Comparison of ENCODE assay signal across 25 mouse cellular contexts in the genomic region with DNA sequence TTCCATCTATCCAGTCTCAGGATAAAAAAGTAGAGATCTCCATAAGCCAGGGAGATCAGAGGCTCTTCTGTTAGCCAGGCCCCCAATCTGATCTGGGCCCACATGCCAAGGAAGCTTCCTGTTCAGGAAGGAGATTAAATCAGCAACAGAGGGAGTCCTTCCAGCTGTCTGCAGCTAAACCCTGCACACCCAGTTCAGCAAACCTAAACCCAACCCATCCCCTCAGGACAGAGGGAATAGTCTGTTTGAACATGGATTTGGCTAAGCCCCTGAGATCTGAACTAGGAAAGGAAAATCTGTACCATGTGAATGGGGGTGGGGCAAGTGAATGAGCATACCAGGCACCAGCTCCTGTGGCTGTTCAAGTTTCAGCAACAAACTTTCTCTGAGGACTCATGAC.
DNase-seq lines count a peak whose midpoint lies in the region; ATAC-seq and TF ChIP-seq lines count a peak whose summit lies in the region.
"Had no signal": no experiment of that assay in that cellular context is flagged by ENCODE, and none has a peak within 500 bp of the region (broad histone marks: within the 10 kb centered on the region; RNA-seq: fewer than 3 reads in every experiment).

No protein-coding gene starts in this region.

- TF ChIP-seq EP300 in stomach, postnatal 0 days (optimal IDR thresholded peaks at IDR 0.05): no peak

- 0 out of 2 replicates have a peak overlapping the region, but pooled peaks have one; percentile 30 for H3K27ac ChIP-seq in forebrain, embryonic 10.5 days
- no peak overlapping the region for H3K27ac ChIP-seq in forebrain, postnatal 0 days (ENCODE audit: low read depth, low read length)
- H3K27ac ChIP-seq in stomach, embryonic 14.5 days (ENCODE audit: low read length): no peak overlapping the region
- no peak overlapping the region for H3K27ac ChIP-seq in stomach, postnatal 0 days (replicated peaks)
- H3K27ac ChIP-seq in limb, embryonic 14.5 days (replicated peaks; ENCODE audit: low read depth, low read length): no peak overlapping the region; the same call in 1 of the 2 replicates
- H3K27ac ChIP-seq: heart, embryonic 15.5 days; kidney, embryonic 15.5 days; macrophage; midbrain, embryonic 15.5 days; neural tube, embryonic 12.5 days had no signal

- H3K9me3 ChIP-seq in forebrain, embryonic 10.5 days: no peaks in the 10 kb centered on the region
- H3K9me3 ChIP-seq in forebrain, postnatal 0 days (ENCODE audit: low read length): no peaks in the 10 kb centered on the region
- H3K9me3 ChIP-seq in stomach, embryonic 14.5 days (ENCODE audit: control insufficient read depth, low read depth, low read length): no peaks in the 10 kb centered on the region
- no peaks in the 10 kb centered on the region for H3K9me3 ChIP-seq in stomach, postnatal 0 days (ENCODE audit: control insufficient read depth, low read length)
- H3K9me3 ChIP-seq in limb, embryonic 14.5 days (ENCODE audit: control insufficient read depth, low read length): 0 out of 2 replicates have a peak, but pooled peaks cover 6% of the 10 kb centered on the region
- H3K9me3 ChIP-seq: heart, embryonic 15.5 days; kidney, embryonic 15.5 days; midbrain, embryonic 15.5 days had no signal

- H3K4me2 ChIP-seq in forebrain, postnatal 0 days (ENCODE audit: low read depth): no peak overlapping the region
- H3K4me2 ChIP-seq in stomach, embryonic 14.5 days (replicated peaks; ENCODE audit: low read depth, low read length): no peak overlapping the region
- no peak overlapping the region for H3K4me2 ChIP-seq in stomach, postnatal 0 days (replicated peaks; ENCODE audit: low read depth)
- no peak overlapping the region for H3K4me2 ChIP-seq in limb, embryonic 14.5 days (replicated peaks; ENCODE audit: low read depth, low read length, severe bottlenecking)
- H3K4me2 ChIP-seq: heart, embryonic 15.5 days; kidney, embryonic 15.5 days; liver, embryonic 11.5 days; midbrain, embryonic 15.5 days; neural tube, embryonic 12.5 days had no signal

- H3K4me1 ChIP-seq in forebrain, embryonic 10.5 days: no peaks in the 10 kb centered on the region
- H3K4me1 ChIP-seq in forebrain, postnatal 0 days (ENCODE audit: insufficient read depth): no peaks in the 10 kb centered on the region
- H3K4me1 ChIP-seq in stomach, embryonic 14.5 days (ENCODE audit: control insufficient read depth, insufficient read depth, low read length): no peaks in the 10 kb centered on the region
- no peaks in the 10 kb centered on the region for H3K4me1 ChIP-seq in stomach, postnatal 0 days (replicated peaks; ENCODE audit: control insufficient read depth, insufficient read depth)
- peaks cover 8% of the 10 kb centered on the region for H3K4me1 ChIP-seq in limb, embryonic 14.5 days (ENCODE audit: control insufficient read depth, insufficient read depth, low read length)
- H3K4me1 ChIP-seq: heart, embryonic 15.5 days; kidney, embryonic 15.5 days; midbrain, embryonic 15.5 days; neural tube, embryonic 12.5 days had no signal

- no peak for TF ChIP-seq CTCF in forebrain, postnatal 0 days (IDR thresholded peaks at IDR 0.05; ENCODE audit: low read depth)
- no peak for TF ChIP-seq CTCF in stomach, postnatal 0 days (IDR thresholded peaks at IDR 0.05; ENCODE audit: low read depth)

- no peaks in the 10 kb centered on the region for H3K36me3 ChIP-seq in forebrain, embryonic 10.5 days (replicated peaks)
- H3K36me3 ChIP-seq in forebrain, postnatal 0 days (ENCODE audit: insufficient read depth): no peaks in the 10 kb centered on the region
- H3K36me3 ChIP-seq in stomach, embryonic 14.5 days (ENCODE audit: control insufficient read depth, insufficient read depth, low read length): no peaks in the 10 kb centered on the region
- no peaks in the 10 kb centered on the region for H3K36me3 ChIP-seq in stomach, postnatal 0 days (ENCODE audit: control insufficient read depth, insufficient read depth, low read length)
- no peaks in the 10 kb centered on the region for H3K36me3 ChIP-seq in limb, embryonic 14.5 days (ENCODE audit: control insufficient read depth, insufficient read depth, low read length)
- H3K36me3 ChIP-seq: heart, embryonic 15.5 days; kidney, embryonic 15.5 days; neural tube, embryonic 12.5 days had no signal

- no peak overlapping the region for H3K9ac ChIP-seq in forebrain, postnatal 0 days
- H3K9ac ChIP-seq in stomach, embryonic 14.5 days (replicated peaks; ENCODE audit: low read depth, low read length): no peak overlapping the region
- no peak overlapping the region for H3K9ac ChIP-seq in stomach, postnatal 0 days (ENCODE audit: low read length)
- H3K9ac ChIP-seq in limb, embryonic 14.5 days (ENCODE audit: low read depth, low read length, severe bottlenecking): no peak overlapping the region
- H3K9ac ChIP-seq: heart, embryonic 15.5 days; kidney, embryonic 15.5 days; liver, postnatal 0 days; midbrain, embryonic 15.5 days; neural tube, embryonic 12.5 days had no signal

- H3K4me3 ChIP-seq in forebrain, embryonic 10.5 days: no peak overlapping the region
- H3K4me3 ChIP-seq in forebrain, postnatal 0 days (ENCODE audit: low read depth, low read length): no peak overlapping the region
- H3K4me3 ChIP-seq in stomach, embryonic 14.5 days (ENCODE audit: low read depth, low read length): no peak overlapping the region
- H3K4me3 ChIP-seq in stomach, postnatal 0 days (ENCODE audit: low read depth, low read length): no peak overlapping the region
- H3K4me3 ChIP-seq in limb, embryonic 14.5 days (replicated peaks; ENCODE audit: low read length): no peak overlapping the region
- H3K4me3 ChIP-seq: heart, embryonic 15.5 days; kidney, embryonic 15.5 days; midbrain, embryonic 15.5 days; neural tube, embryonic 12.5 days had no signal

- ATAC-seq in forebrain, postnatal 0 days: no peak
- 0 out of 2 replicates have a peak, but pooled peaks have one; percentile 73 for ATAC-seq in stomach, embryonic 14.5 days (ENCODE audit: insufficient number of reproducible peaks, insufficient read depth, low FRiP score, low read depth)
- ATAC-seq in stomach, postnatal 0 days (ENCODE audit: low FRiP score, low TSS enrichment): no peak
- peak; percentile 54; the same call in 1 of the 2 replicates for ATAC-seq in limb, embryonic 14.5 days (ENCODE audit: low FRiP score, low read depth)
- ATAC-seq: hindbrain, embryonic 16.5 days; liver, postnatal 0 days; lung, postnatal 0 days; midbrain, embryonic 15.5 days had no signal

- no peak for TF ChIP-seq POLR2A in limb, embryonic 14.5 days (IDR thresholded peaks at IDR 0.05; ENCODE audit: borderline replicate concordance, extremely low read depth, insufficient read depth, insufficient read length)

- H3K27me3 ChIP-seq in forebrain, embryonic 10.5 days (ENCODE audit: poor library complexity, severe bottlenecking): no peaks in the 10 kb centered on the region
- no peaks in the 10 kb centered on the region for H3K27me3 ChIP-seq in forebrain, postnatal 0 days (ENCODE audit: insufficient read depth, low read length)
- H3K27me3 ChIP-seq in stomach, embryonic 14.5 days (ENCODE audit: control insufficient read depth, insufficient read depth, low read length): no peaks in the 10 kb centered on the region
- no peaks in the 10 kb centered on the region for H3K27me3 ChIP-seq in stomach, postnatal 0 days (ENCODE audit: control insufficient read depth, insufficient read depth, low read length)
- no peaks in the 10 kb centered on the region for H3K27me3 ChIP-seq in limb, embryonic 14.5 days (ENCODE audit: control insufficient read depth, insufficient read depth, low read length)
- H3K27me3 ChIP-seq: heart, embryonic 15.5 days; kidney, embryonic 15.5 days; midbrain, embryonic 15.5 days; neural tube, embryonic 12.5 days had no signal

- no peak for DNase-seq in forebrain, embryonic 10.5 days (ENCODE audit: extremely low spot score, low spot score)
- no peak for DNase-seq in forebrain, postnatal 0 days
- no peak for DNase-seq in stomach, postnatal 0 days (ENCODE audit: low spot score)
- DNase-seq in limb, embryonic 14.5 days (ENCODE audit: low spot score): peak; percentile 19
- no peak for DNase-seq in frontal cortex, postnatal 10 days (ENCODE audit: low spot score in 2 of 2)
- DNase-seq in thymus, postnatal 25 days: no peak
- DNase-seq: adrenal gland, postnatal 10 days; cerebellum, adult 18-20 months; cerebellum, postnatal 14 days; gastrocnemius, postnatal 36 days; heart, postnatal 36 days; kidney, adult 11 months; kidney, postnatal 36 days; liver, postnatal 0 days; retina, postnatal 1 day; right cerebral cortex, postnatal 25 days had no signal

Comparison
In these comparisons a context has a peak if more than half of its experiments do, and no peak if none do; other contexts are left out.
1. ATAC-seq: peak in stomach, embryonic 14.5 days (single experiment) and limb, embryonic 14.5 days (single experiment); none in forebrain, postnatal 0 days (single experiment) and stomach, postnatal 0 days (single experiment).